In the genomic region with DNA sequence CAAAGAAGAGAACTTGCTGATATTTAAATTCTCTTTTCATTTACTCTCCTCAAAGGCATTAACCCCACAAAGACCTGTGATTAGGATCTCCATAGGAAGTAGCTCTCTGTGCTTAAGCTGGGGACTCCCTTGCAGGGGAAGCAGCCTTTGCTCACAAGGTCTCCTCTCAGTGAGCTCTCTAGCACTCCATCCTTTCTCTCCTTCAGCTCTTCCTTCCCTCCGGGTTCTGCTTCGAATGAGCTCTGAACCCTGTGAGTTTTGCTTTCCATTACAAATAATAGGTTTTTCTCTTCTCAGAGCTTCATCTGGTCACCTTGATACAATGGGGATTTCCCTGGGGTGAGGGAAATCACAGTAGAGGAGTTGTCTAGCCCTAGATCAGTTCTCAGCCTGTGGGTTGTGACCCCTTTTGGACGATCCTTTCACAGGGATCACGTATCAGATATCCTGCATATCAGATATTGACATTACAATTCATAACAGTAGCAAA, we compare ENCODE assay signal across 26 mouse cellular contexts. TPM values are rescaled to one million over a fixed set of nuclear protein-coding genes. Genes with fewer than 3 reads are reported as not detected.
DNase-seq lines count a peak whose midpoint lies in the region; ATAC-seq lines count a peak whose summit lies in the region.
"Had no signal": no experiment of that assay in that cellular context is flagged by ENCODE, and none has a peak within 500 bp of the region (broad histone marks: within the 10 kb centered on the region; RNA-seq: fewer than 3 reads in every experiment).

No protein-coding gene starts in this region.

- no peak for DNase-seq in hindbrain, embryonic 11.5 days (ENCODE audit: low spot score)
- peak; percentile 17 for DNase-seq in splenic B cell, adult 2 months (ENCODE audit: low read depth, low spot score)
- DNase-seq in forebrain, embryonic 10.5 days (ENCODE audit: extremely low spot score, low spot score) = no peak
- DNase-seq: adrenal gland, adult 2 months; cerebellum, adult 11 months; cerebellum, postnatal 10 days; forebrain, postnatal 0 days; gastrocnemius, postnatal 14 days; heart, adult 18-20 months; heart, postnatal 14 days; kidney, postnatal 4 days; liver, embryonic 13.5 days; lung, adult 2 months; lung, postnatal 14 days; retina, postnatal 1 day; right cerebral cortex, postnatal 25 days; spleen, adult 18-20 months had no signal

- no peak overlapping the region for H3K4me3 ChIP-seq in hindbrain, embryonic 13.5 days
- H3K4me3 ChIP-seq in hindbrain, embryonic 11.5 days (ENCODE audit: low read depth, low read length) = no peak overlapping the region
- H3K4me3 ChIP-seq in heart, embryonic 12.5 days = no peak overlapping the region
- H3K4me3 ChIP-seq in forebrain, embryonic 10.5 days = no peak overlapping the region
- H3K4me3 ChIP-seq: heart, embryonic 13.5 days; left cerebral cortex, adult 2 months; liver, embryonic 13.5 days; megakaryocyte, embryonic 14.5 days; midbrain, embryonic 13.5 days; neural tube, embryonic 12.5 days had no signal

- ATAC-seq in hindbrain, embryonic 13.5 days (ENCODE audit: low FRiP score) = no peak
- no peak for ATAC-seq in hindbrain, embryonic 11.5 days (ENCODE audit: low FRiP score)
- peak; percentile 79 for ATAC-seq in CD4-positive, CD25-positive, alpha-beta regulatory T cell, adult 4 months
- ATAC-seq in activated CD4-positive, CD25-positive, alpha-beta regulatory T cell, adult 4 months = peak; percentile 78
- no peak for ATAC-seq in heart, embryonic 12.5 days (ENCODE audit: insufficient number of reproducible peaks, low FRiP score)
- ATAC-seq: forebrain, postnatal 0 days had no signal

- no peak overlapping the region for H3K27ac ChIP-seq in hindbrain, embryonic 13.5 days
- no peak overlapping the region for H3K27ac ChIP-seq in hindbrain, embryonic 11.5 days (ENCODE audit: low read depth, low read length)
- no peak overlapping the region for H3K27ac ChIP-seq in heart, embryonic 12.5 days (ENCODE audit: poor library complexity, severe bottlenecking)
- no peak overlapping the region for H3K27ac ChIP-seq in forebrain, embryonic 10.5 days
- H3K27ac ChIP-seq: heart, embryonic 13.5 days; left cerebral cortex, adult 2 months; liver, embryonic 13.5 days; midbrain, embryonic 13.5 days; neural tube, embryonic 12.5 days had no signal

- H3K4me2 ChIP-seq in hindbrain, embryonic 13.5 days = 0 out of 2 replicates have a peak overlapping the region, but pooled peaks have one; percentile 6
- H3K4me2 ChIP-seq in hindbrain, embryonic 11.5 days (replicated peaks; ENCODE audit: low read depth, low read length) = no peak overlapping the region
- no peak overlapping the region for H3K4me2 ChIP-seq in heart, embryonic 12.5 days
- H3K4me2 ChIP-seq: heart, embryonic 13.5 days; liver, embryonic 13.5 days; midbrain, embryonic 13.5 days; neural tube, embryonic 12.5 days had no signal

- no peak overlapping the region; the same call in 1 of the 2 replicates for H3K9ac ChIP-seq in hindbrain, embryonic 13.5 days
- no peak overlapping the region for H3K9ac ChIP-seq in hindbrain, embryonic 11.5 days (ENCODE audit: low read depth, low read length)
- no peak overlapping the region for H3K9ac ChIP-seq in heart, embryonic 12.5 days
- H3K9ac ChIP-seq: forebrain, postnatal 0 days; heart, embryonic 13.5 days; liver, embryonic 13.5 days; midbrain, embryonic 13.5 days; neural tube, embryonic 12.5 days had no signal

- H3K27me3 ChIP-seq in hindbrain, embryonic 13.5 days = no peaks in the 10 kb centered on the region
- H3K27me3 ChIP-seq in hindbrain, embryonic 11.5 days (ENCODE audit: control insufficient read depth, insufficient read depth, low read length) = no peaks in the 10 kb centered on the region
- no peaks in the 10 kb centered on the region for H3K27me3 ChIP-seq in splenic B cell, adult 2 months (ENCODE audit: control insufficient read depth, insufficient read depth, low read length, poor library complexity, severe bottlenecking)
- H3K27me3 ChIP-seq in heart, embryonic 12.5 days (replicated peaks) = no peaks in the 10 kb centered on the region
- H3K27me3 ChIP-seq in forebrain, embryonic 10.5 days (ENCODE audit: poor library complexity, severe bottlenecking) = no peaks in the 10 kb centered on the region
- H3K27me3 ChIP-seq: heart, embryonic 13.5 days; liver, embryonic 13.5 days; megakaryocyte, embryonic 14.5 days; midbrain, embryonic 13.5 days; neural tube, embryonic 12.5 days had no signal

- 65% methylated on average over 4 of the region's 4 CpGs for WGBS in hindbrain, embryonic 13.5 days
- 72% methylated on average over 4 of the region's 4 CpGs for WGBS in hindbrain, embryonic 11.5 days
- 57% methylated on average over 4 of the region's 4 CpGs for WGBS in heart, embryonic 12.5 days
- WGBS in forebrain, embryonic 10.5 days = 45% methylated on average over 4 of the region's 4 CpGs

- H3K4me1 ChIP-seq in hindbrain, embryonic 13.5 days (replicated peaks) = peaks cover 24% of the 10 kb centered on the region
- H3K4me1 ChIP-seq in hindbrain, embryonic 11.5 days (replicated peaks; ENCODE audit: control insufficient read depth, insufficient read depth, low read length) = no peaks in the 10 kb centered on the region
- H3K4me1 ChIP-seq in heart, embryonic 12.5 days (replicated peaks) = peaks cover 18% of the 10 kb centered on the region
- peaks cover 13% of the 10 kb centered on the region for H3K4me1 ChIP-seq in forebrain, embryonic 10.5 days
- H3K4me1 ChIP-seq: neural tube, embryonic 12.5 days had no signal

- H3K36me3 ChIP-seq in hindbrain, embryonic 13.5 days = no peaks in the 10 kb centered on the region
- H3K36me3 ChIP-seq in hindbrain, embryonic 11.5 days (ENCODE audit: control insufficient read depth, insufficient read depth, low read length) = no peaks in the 10 kb centered on the region
- H3K36me3 ChIP-seq in splenic B cell, adult 2 months (ENCODE audit: control insufficient read depth, insufficient read depth, low read length, poor library complexity, severe bottlenecking) = no peaks in the 10 kb centered on the region
- H3K36me3 ChIP-seq in heart, embryonic 12.5 days = no peaks in the 10 kb centered on the region
- no peaks in the 10 kb centered on the region for H3K36me3 ChIP-seq in forebrain, embryonic 10.5 days (replicated peaks)
- H3K36me3 ChIP-seq: heart, embryonic 13.5 days; liver, embryonic 13.5 days; midbrain, embryonic 13.5 days; neural tube, embryonic 12.5 days had no signal

- no peaks in the 10 kb centered on the region for H3K9me3 ChIP-seq in hindbrain, embryonic 13.5 days
- no peaks in the 10 kb centered on the region for H3K9me3 ChIP-seq in hindbrain, embryonic 11.5 days (ENCODE audit: control insufficient read depth, low read length)
- H3K9me3 ChIP-seq in heart, embryonic 12.5 days (replicated peaks) = no peaks in the 10 kb centered on the region
- H3K9me3 ChIP-seq in forebrain, embryonic 10.5 days = no peaks in the 10 kb centered on the region
- H3K9me3 ChIP-seq: heart, embryonic 13.5 days; liver, embryonic 13.5 days; megakaryocyte, embryonic 14.5 days; midbrain, embryonic 13.5 days; neural tube, embryonic 12.5 days had no signal

RNA-seq across cellular contexts. Expression of gene Atxn7l1, which starts 35.7 kb away (rescaled TPM):
- polyA plus RNA-seq in hindbrain, embryonic 13.5 days (2015; fragmentation: Nextera tagmentation; extraction: Ambion mirVana) = 19.9 and 22.4 TPM in 2 replicates
- polyA plus RNA-seq in hindbrain, embryonic 11.5 days (2014; fragmentation: Nextera tagmentation; extraction: Ambion mirVana) = 19.5 and 21.1 TPM in 2 replicates
- polyA plus RNA-seq in CD4-positive, CD25-positive, alpha-beta regulatory T cell, adult 4 months (2017; shearing (Covaris generic)) = 10 to 100 TPM; 75.6 to 87.7 TPM
- 10 to 100 TPM; 69.1 to 80.6 TPM for polyA plus RNA-seq in activated CD4-positive, CD25-positive, alpha-beta regulatory T cell, adult 4 months (2017; shearing (Covaris generic))
- 11.1 and 11.4 TPM in 2 replicates for polyA plus RNA-seq in heart, embryonic 12.5 days (2016; fragmentation: Nextera tagmentation; extraction: Ambion mirVana)
- 10.4 and 11.0 TPM in 2 replicates for polyA plus RNA-seq in forebrain, embryonic 10.5 days (2016; fragmentation: Nextera tagmentation; extraction: Ambion mirVana)

Comparison
In these comparisons a context has a peak if more than half of its experiments do, and no peak if none do; other contexts are left out.
1. ATAC-seq: peak in CD4-positive, CD25-positive, alpha-beta regulatory T cell, adult 4 months (single experiment) and activated CD4-positive, CD25-positive, alpha-beta regulatory T cell, adult 4 months (single experiment); none in hindbrain, embryonic 13.5 days (single experiment), hindbrain, embryonic 11.5 days (single experiment) and heart, embryonic 12.5 days (single experiment).